Mouse (Mus musculus) forelimb bud, embryonic 11.5 days (tissue): ENCODE measurements around the gene 4930558K02Rik.

Source experiments
- DNase-seq: peaks from one replicate; pipeline ENCODE4 v3.0.0-alpha.2; 2012; ENCODE audit warnings: low read depth, low spot score

4930558K02Rik gene

DNA sequence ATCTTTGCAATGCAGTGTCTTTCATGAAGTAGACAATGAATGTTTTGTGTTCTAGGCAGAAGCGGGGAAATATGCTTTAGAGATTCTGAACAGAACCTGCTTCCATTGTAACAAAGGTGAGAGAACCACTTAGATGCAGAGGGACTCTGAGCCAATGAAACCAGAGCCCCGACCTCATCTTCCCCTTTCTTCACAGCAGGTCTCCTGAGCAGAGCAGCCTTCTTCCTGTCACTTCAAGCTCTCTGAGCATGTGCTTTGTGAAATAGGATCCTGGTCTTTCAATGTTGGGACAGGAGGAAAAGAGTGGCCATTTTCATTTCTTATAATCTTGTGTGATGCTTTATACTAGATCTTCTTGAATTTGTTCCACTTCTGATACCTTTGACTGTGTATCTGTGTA is 79.3 kb downstream of the 4930558K02Rik start:
- no peak for DNase-seq

DNA sequence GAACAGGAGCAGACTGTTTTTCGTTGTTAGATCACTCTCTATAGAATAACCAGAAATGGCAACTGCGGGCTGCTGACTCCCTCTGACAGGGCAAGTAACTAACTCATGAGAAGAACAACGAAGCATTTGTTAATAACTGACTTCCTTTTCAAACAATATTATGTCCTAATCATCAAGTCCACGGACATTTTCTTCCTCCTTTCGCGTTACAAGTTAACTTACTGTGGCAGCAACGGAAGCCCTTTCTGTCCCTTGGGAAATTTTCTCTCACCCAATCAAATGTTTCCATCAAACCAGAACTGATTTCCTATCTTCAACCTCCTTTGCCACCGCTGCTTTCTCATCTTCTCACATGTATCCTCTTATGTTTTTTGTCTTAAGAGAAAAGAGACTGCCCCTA is 82.2 kb downstream of the 4930558K02Rik start:
- DNase-seq = no peak

DNA sequence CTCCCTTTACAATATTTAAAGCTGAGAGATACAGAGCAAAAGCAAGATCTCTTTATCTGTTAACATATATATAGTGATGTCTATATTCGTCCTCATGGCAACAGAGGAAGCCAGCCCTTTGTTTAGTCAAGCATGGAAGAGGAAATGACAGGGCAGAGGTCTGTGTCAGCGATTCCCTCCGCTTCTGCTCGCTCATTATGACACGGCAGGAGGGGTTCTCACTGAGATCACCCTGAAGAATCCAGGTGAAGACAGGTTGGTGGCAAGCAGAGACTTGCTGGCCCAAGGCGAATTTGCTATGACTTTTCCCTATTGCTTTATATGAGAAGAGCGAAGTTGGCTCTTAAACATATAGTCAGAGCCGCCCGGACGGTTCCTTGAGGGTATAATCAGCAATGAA is 83.3 kb downstream of the 4930558K02Rik start:
- DNase-seq = no peak

DNA sequence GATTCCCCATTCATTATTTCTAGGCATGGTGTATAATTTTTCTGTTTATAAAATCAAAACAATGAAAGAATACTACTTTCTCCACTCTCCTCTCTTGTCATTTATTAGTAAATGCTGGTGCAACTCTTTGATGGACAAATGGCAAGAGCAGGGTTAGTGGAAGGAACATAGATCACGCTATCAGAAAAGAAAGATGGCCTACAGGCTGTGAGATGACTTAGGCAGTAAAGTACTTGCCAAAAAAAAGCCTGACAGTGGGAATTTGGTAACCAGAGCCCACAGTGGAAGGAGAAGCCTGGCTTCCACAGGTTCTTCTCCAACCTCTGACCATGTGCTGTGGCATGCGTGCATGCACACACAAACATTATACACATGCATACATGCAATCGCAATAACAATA is 84.4 kb downstream of the 4930558K02Rik start:
- DNase-seq = no peak

- DNase-seq = no peak
These were observed 84.9 kb downstream of the 4930558K02Rik start for GRCm38 (mm10) chr1:161894553-161894952.

DNA sequence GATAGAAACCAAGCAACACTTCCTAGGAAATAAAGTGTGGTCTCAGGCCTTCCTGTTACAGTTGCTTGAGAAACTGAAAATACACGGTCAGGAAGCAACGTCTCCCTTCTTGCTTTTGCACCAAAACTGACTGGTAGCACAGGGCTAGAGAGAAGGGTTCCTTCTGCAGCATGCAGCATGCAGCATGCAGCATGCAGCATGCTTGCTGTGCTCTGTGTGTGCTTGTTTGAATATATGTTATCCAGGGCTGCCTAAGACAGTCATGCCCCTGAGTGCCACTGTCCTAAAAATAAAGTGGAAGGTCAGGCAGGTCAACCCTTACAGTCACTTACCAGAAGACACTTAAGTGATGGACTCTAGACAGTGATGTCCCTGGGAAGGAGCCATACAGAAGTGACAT is 85.3 kb downstream of the 4930558K02Rik start:
- DNase-seq = no peak
